16 mouse cellular contexts compared by ENCODE assay signal in genomic region chr10:99271016-99271415, GRCm38 (mm10). TPM values are rescaled to one million over a fixed set of nuclear protein-coding genes. Genes with fewer than 3 reads are reported as not detected.
DNase-seq lines count a peak whose midpoint lies in the region; ATAC-seq lines count a peak whose summit lies in the region.
"Had no signal": no experiment of that assay in that cellular context is flagged by ENCODE, and none has a peak within 500 bp of the region (broad histone marks: within the 10 kb centered on the region; RNA-seq: fewer than 3 reads in every experiment).

No protein-coding gene starts in this region.

- H3K4me1 ChIP-seq in heart, embryonic 15.5 days (replicated peaks): peaks cover 50% of the 10 kb centered on the region
- H3K4me1 ChIP-seq in kidney, embryonic 15.5 days: peaks cover 44% of the 10 kb centered on the region
- H3K4me1 ChIP-seq in liver, embryonic 16.5 days (ENCODE audit: control insufficient read depth, low read depth, low read length): peaks cover 17% of the 10 kb centered on the region
- H3K4me1 ChIP-seq in midbrain, embryonic 11.5 days (ENCODE audit: control insufficient read depth, insufficient read depth, low read length): peaks cover 18% of the 10 kb centered on the region

- H3K4me3 ChIP-seq in heart, embryonic 15.5 days: no peak overlapping the region
- no peak overlapping the region for H3K4me3 ChIP-seq in kidney, embryonic 15.5 days (replicated peaks)
- no peak overlapping the region for H3K4me3 ChIP-seq in liver, embryonic 16.5 days (ENCODE audit: low read depth, low read length)
- no peak overlapping the region for H3K4me3 ChIP-seq in midbrain, embryonic 11.5 days (ENCODE audit: low read depth, low read length)
- H3K4me3 ChIP-seq: embryonic facial prominence, embryonic 12.5 days; neural tube, embryonic 13.5 days; stomach, embryonic 15.5 days had no signal

- no peak overlapping the region for H3K9ac ChIP-seq in heart, embryonic 15.5 days
- no peak overlapping the region for H3K9ac ChIP-seq in kidney, embryonic 15.5 days
- no peak overlapping the region for H3K9ac ChIP-seq in liver, embryonic 16.5 days (ENCODE audit: low read depth, low read length)
- H3K9ac ChIP-seq in midbrain, embryonic 11.5 days (ENCODE audit: low read length): no peak overlapping the region
- H3K9ac ChIP-seq: embryonic facial prominence, embryonic 12.5 days; lung, embryonic 14.5 days; neural tube, embryonic 13.5 days; stomach, embryonic 15.5 days had no signal

- ATAC-seq in heart, embryonic 15.5 days (replicated peaks; ENCODE audit: insufficient number of reproducible peaks, insufficient read depth, low FRiP score, low read depth): no peak
- ATAC-seq in kidney, embryonic 15.5 days (replicated peaks; ENCODE audit: low FRiP score): no peak
- no peak for ATAC-seq in liver, embryonic 16.5 days (ENCODE audit: low read depth)
- no peak for ATAC-seq in midbrain, embryonic 11.5 days (ENCODE audit: low FRiP score)
- ATAC-seq in monocyte, adult 5-6 weeks (replicated peaks; ENCODE audit: insufficient number of reproducible peaks, low FRiP score, low TSS enrichment, poor library complexity, severe bottlenecking): no peak
- ATAC-seq: forebrain, embryonic 16.5 days had no signal

- intact Hi-C loops in heart, postnatal 36 days (cut with DNase I): no loop called here

- WGBS in heart, embryonic 15.5 days: 80% methylated on average over 11 of the region's 11 CpGs
- 67% methylated on average over 11 of the region's 11 CpGs for WGBS in kidney, embryonic 15.5 days
- 63% methylated on average over 11 of the region's 11 CpGs for WGBS in liver, embryonic 16.5 days (ENCODE audit: insufficient replicate concordance)
- WGBS in midbrain, embryonic 11.5 days: 79% methylated on average over 11 of the region's 11 CpGs

- no peak overlapping the region for H3K4me2 ChIP-seq in heart, embryonic 15.5 days
- peak overlapping the region; percentile 19; the same call in 1 of the 2 replicates for H3K4me2 ChIP-seq in kidney, embryonic 15.5 days
- peak overlapping the region; percentile 21; the same call in 1 of the 2 replicates for H3K4me2 ChIP-seq in liver, embryonic 16.5 days (ENCODE audit: low read depth, low read length)
- no peak overlapping the region for H3K4me2 ChIP-seq in midbrain, embryonic 11.5 days
- H3K4me2 ChIP-seq: embryonic facial prominence, embryonic 12.5 days; neural tube, embryonic 13.5 days; stomach, embryonic 15.5 days had no signal

- H3K9me3 ChIP-seq in heart, embryonic 15.5 days (replicated peaks): no peaks in the 10 kb centered on the region
- no peaks in the 10 kb centered on the region for H3K9me3 ChIP-seq in kidney, embryonic 15.5 days (replicated peaks)
- H3K9me3 ChIP-seq in liver, embryonic 16.5 days (replicated peaks; ENCODE audit: control insufficient read depth, low read length): no peaks in the 10 kb centered on the region
- no peaks in the 10 kb centered on the region for H3K9me3 ChIP-seq in midbrain, embryonic 11.5 days (ENCODE audit: control insufficient read depth, low read length)
- H3K9me3 ChIP-seq: embryonic facial prominence, embryonic 12.5 days; neural tube, embryonic 13.5 days; stomach, embryonic 15.5 days had no signal

- H3K27me3 ChIP-seq in heart, embryonic 15.5 days: no peaks in the 10 kb centered on the region
- no peaks in the 10 kb centered on the region for H3K27me3 ChIP-seq in kidney, embryonic 15.5 days
- no peaks in the 10 kb centered on the region for H3K27me3 ChIP-seq in liver, embryonic 16.5 days (ENCODE audit: control insufficient read depth, insufficient read depth, low read depth, low read length)
- H3K27me3 ChIP-seq in midbrain, embryonic 11.5 days (ENCODE audit: control insufficient read depth, insufficient read depth, low read length): peaks cover 4% of the 10 kb centered on the region
- H3K27me3 ChIP-seq: embryonic facial prominence, embryonic 12.5 days; stomach, embryonic 15.5 days had no signal

- H3K27ac ChIP-seq in heart, embryonic 15.5 days: 0 out of 2 replicates have a peak overlapping the region, but pooled peaks have one; percentile 51
- H3K27ac ChIP-seq in kidney, embryonic 15.5 days: peak overlapping the region; percentile 54
- no peak overlapping the region for H3K27ac ChIP-seq in liver, embryonic 16.5 days (ENCODE audit: low read length)
- H3K27ac ChIP-seq in midbrain, embryonic 11.5 days (ENCODE audit: low read depth, low read length): no peak overlapping the region
- H3K27ac ChIP-seq: embryonic facial prominence, embryonic 12.5 days; neural tube, embryonic 13.5 days; stomach, embryonic 15.5 days had no signal

- no peaks in the 10 kb centered on the region; the same call in 1 of the 2 replicates for H3K36me3 ChIP-seq in heart, embryonic 15.5 days
- peaks cover 13% of the 10 kb centered on the region; the same call in 1 of the 2 replicates for H3K36me3 ChIP-seq in kidney, embryonic 15.5 days
- peaks cover 4% of the 10 kb centered on the region; the same call in 1 of the 2 replicates for H3K36me3 ChIP-seq in liver, embryonic 16.5 days (ENCODE audit: control insufficient read depth, insufficient read depth)
- no peaks in the 10 kb centered on the region for H3K36me3 ChIP-seq in midbrain, embryonic 11.5 days (ENCODE audit: control insufficient read depth, insufficient read depth, low read length)
- H3K36me3 ChIP-seq: neural tube, embryonic 13.5 days; stomach, embryonic 15.5 days had no signal

- DNase-seq in heart, postnatal 36 days: no peak
- peak; percentile 49 for DNase-seq in adrenal gland, adult 8-10 months
- no peak for DNase-seq in midbrain, embryonic 11.5 days (ENCODE audit: low spot score, missing footprints)
- no peak for DNase-seq in ovary, adult 18-20 months (ENCODE audit: low spot score)
- DNase-seq: cerebellum, adult 2 months; midbrain, embryonic 14.5 days; right cerebral cortex, adult 18-20 months had no signal

RNA-seq across cellular contexts. Expression of gene Dusp6, which starts 8.0 kb away (rescaled TPM):
- polyA plus RNA-seq in heart, embryonic 15.5 days (2015; fragmentation: Nextera tagmentation; extraction: Ambion mirVana): 34.9 and 40.4 TPM in 2 replicates
- 10 to 100 TPM; 16.2 to 21.7 TPM for total RNA-seq in heart, postnatal 36 days (2021)
- total RNA-seq in adrenal gland, adult 8-10 months (2022): 100 to 1,000 TPM in 3 of 4 experiments, 10 to 100 TPM in 1; 88.6 to 238 (median 129) TPM
- 85.7 and 88.7 TPM in 2 replicates for polyA plus RNA-seq in kidney, embryonic 15.5 days (2015; fragmentation: Nextera tagmentation; extraction: Ambion mirVana)
- polyA plus RNA-seq in liver, embryonic 16.5 days (2015; fragmentation: Nextera tagmentation; extraction: Ambion mirVana): 25.1 and 29.0 TPM in 2 replicates
- 36.8 and 41.9 TPM in 2 replicates for polyA plus RNA-seq in midbrain, embryonic 11.5 days (2014; fragmentation: Nextera tagmentation; extraction: Ambion mirVana)
- total RNA-seq in monocyte, adult 5-6 weeks (2017): 114 to 201 TPM (median 184 TPM) in 3 replicates

Comparison
In these comparisons a context has a peak if more than half of its experiments do, and no peak if none do; other contexts are left out.
1. H3K27ac ChIP-seq: peak in heart, embryonic 15.5 days (single experiment) and kidney, embryonic 15.5 days (single experiment); none in liver, embryonic 16.5 days (single experiment) and midbrain, embryonic 11.5 days (single experiment).
2. H3K4me2 ChIP-seq: peak in kidney, embryonic 15.5 days (single experiment) and liver, embryonic 16.5 days (single experiment); none in heart, embryonic 15.5 days (single experiment) and midbrain, embryonic 11.5 days (single experiment).